Mouse (Mus musculus) liver, adult 2 months (tissue): ENCODE data around the gene Akap10. TPM values are rescaled to one million over a fixed set of nuclear protein-coding genes. Genes with fewer than 3 reads are reported as not detected.

Source experiments
- DNase-seq: peaks from one replicate; pipeline ENCODE4 v3.0.0-alpha.2; 2011; ENCODE audit warnings: low read depth, low spot score; ENCODE audit errors: extremely low read depth
- H3K27ac ChIP-seq: fragments of 200-500 bp; replicated peaks from 2 replicates; pipeline ENCODE4 v1.5.1; 2012; ENCODE audit warnings: low read depth, mild to moderate bottlenecking, control low read depth, inconsistent platforms, low read length; ENCODE audit not compliant: insufficient read depth
- H3K27me3 ChIP-seq: fragments of 200-500 bp; 2 replicates; pipeline ENCODE4 v1.6.1; 2012; ENCODE audit warnings: mild to moderate bottlenecking, moderate library complexity, low read length, inconsistent platforms; ENCODE audit not compliant: control insufficient read depth, insufficient read depth
- H3K36me3 ChIP-seq: fragments of 200-500 bp; 2 replicates; pipeline ENCODE4 v1.6.1; 2012; ENCODE audit warnings: low read length, inconsistent platforms; ENCODE audit not compliant: control insufficient read depth, insufficient read depth
- H3K4me1 ChIP-seq: fragments of 200-500 bp; 2 replicates; pipeline ENCODE4 v1.6.1; 2011; ENCODE audit warnings: low read length; ENCODE audit not compliant: control insufficient read depth, insufficient read depth
- H3K4me3 ChIP-seq: fragments of 200-500 bp; 2 replicates; pipeline ENCODE4 v1.5.1; 2011; ENCODE audit warnings: low read depth, mild to moderate bottlenecking, control low read depth, low read length, moderate library complexity; ENCODE audit not compliant: insufficient read depth
- H3K79me2 ChIP-seq: fragments of 200-500 bp; 2 replicates; pipeline ENCODE4 v1.6.1; 2012; ENCODE audit warnings: inconsistent platforms, mild to moderate bottlenecking, low read length, moderate library complexity; ENCODE audit not compliant: control insufficient read depth, insufficient read depth
- H3K9ac ChIP-seq: fragments of 200-500 bp; 2 replicates; pipeline ENCODE4 v1.6.1; 2012; ENCODE audit warnings: low read depth, mild to moderate bottlenecking, control low read depth, inconsistent platforms, low read length
- CTCF ChIP-seq: fragments of 200-500 bp; IDR thresholded peaks from 2 replicates; pipeline ENCODE4 v1.5.1; 2011; ENCODE audit warnings: low read depth, low read length, control low read depth
- POLR2A ChIP-seq: fragments of 200-500 bp; IDR thresholded peaks from 2 replicates; pipeline ENCODE4 v1.6.1; 2011; ENCODE audit warnings: low read length, control low read depth; ENCODE audit not compliant: insufficient read depth; ENCODE audit errors: extremely low read depth
- WGBS: fragments of 180-500 bp; shearing (Covaris S2); methylation state at CpG from one replicate; pipeline ENCODE4 v1.1.7; 2018; 5-methylcytosine and 5-hydroxymethylcytosine counted together
- polyA plus RNA-seq: library from polyadenylated mRNA; depleted of rRNA; stranded (reverse); fragments of >200 nt; gene quantifications from 2 replicates; pipeline ENCODE4 v1.2.3, GENCODE M21; 2012
- total RNA-seq: library from RNA; depleted of rRNA; stranded (reverse); fragments of >200 nt; gene quantifications from 2 replicates; pipeline ENCODE4 v1.2.3, GENCODE M21; 2014

Akap10 gene
- total and polyA plus RNA-seq, 2 experiments = 4.6 to 8.7 TPM

- 91% methylated on average over 4 of the region's 4 CpGs for WGBS
- H3K27ac ChIP-seq = no peak overlapping the region
- no peak for DNase-seq
- H3K4me3 ChIP-seq = no peak overlapping the region
- TF ChIP-seq POLR2A (no peak), CTCF (no peak)
- H3K27me3 ChIP-seq = no peaks in the 10 kb centered on the region
- H3K9ac ChIP-seq = no peak overlapping the region
- no peaks in the 10 kb centered on the region for H3K4me1 ChIP-seq
- no peaks in the 10 kb centered on the region for H3K36me3 ChIP-seq
- H3K79me2 ChIP-seq = no peaks in the 10 kb centered on the region
These were observed 16.6 kb upstream of the Akap10 start for GRCm38 (mm10) chr11:61946608-61947007.

- no peak overlapping the region for H3K4me3 ChIP-seq
- TF ChIP-seq POLR2A (no peak), CTCF (no peak)
- no peak for DNase-seq
- H3K36me3 ChIP-seq = no peaks in the 10 kb centered on the region
- no peaks in the 10 kb centered on the region for H3K27me3 ChIP-seq
- no peak overlapping the region for H3K9ac ChIP-seq
- H3K79me2 ChIP-seq = no peaks in the 10 kb centered on the region
- H3K4me1 ChIP-seq = no peaks in the 10 kb centered on the region
- 82% methylated on average over 9 of the region's 9 CpGs for WGBS
- no peak overlapping the region for H3K27ac ChIP-seq
These were observed 14.4 kb upstream of the Akap10 start for GRCm38 (mm10) chr11:61944417-61944816.

GRCm38 (mm10) chr11:61942903-61943302 lies 12.9 kb upstream of the Akap10 start:
- Histone ChIP-seq H3K9ac (no peak overlapping the region), H3K27me3 (no peaks in the 10 kb centered on the region), H3K4me1 (no peaks in the 10 kb centered on the region), H3K4me3 (no peak overlapping the region), H3K27ac (no peak overlapping the region), H3K36me3 (no peaks in the 10 kb centered on the region), H3K79me2 (no peaks in the 10 kb centered on the region)
- WGBS = 81% methylated on average over 2 of the region's 2 CpGs
- TF ChIP-seq CTCF = no peak
- DNase-seq = no peak

- Histone ChIP-seq H3K4me3 (no peak overlapping the region), H3K79me2 (no peaks in the 10 kb centered on the region), H3K27me3 (no peaks in the 10 kb centered on the region), H3K27ac (no peak overlapping the region), H3K36me3 (no peaks in the 10 kb centered on the region), H3K9ac (no peak overlapping the region), H3K4me1 (no peaks in the 10 kb centered on the region)
- no peak for TF ChIP-seq CTCF
- no peak for TF ChIP-seq POLR2A
- 100% methylated on average over 1 of the region's 1 CpGs for WGBS
- DNase-seq = no peak
These were observed 7.7 kb upstream of the Akap10 start for GRCm38 (mm10) chr11:61937761-61938160.

GRCm38 (mm10) chr11:61930640-61931586 lies 861 bp upstream of the Akap10 start:
- Histone ChIP-seq H3K27ac (peak overlapping the region; percentile 94), H3K27me3 (no peaks in the 10 kb centered on the region), H3K4me3 (peak overlapping the region; percentile 86), H3K9ac (peak overlapping the region; percentile 86), H3K4me1 (peaks cover 12% of the 10 kb centered on the region), H3K79me2 (peaks cover 15% of the 10 kb centered on the region; the same call in 1 of the 2 replicates), H3K36me3 (peaks cover 2% of the 10 kb centered on the region; the same call in 1 of the 2 replicates)
- TF ChIP-seq CTCF (no peak), POLR2A (no peak)
- peak; percentile 71 for DNase-seq
- WGBS = 11% methylated on average over 11 of the region's 11 CpGs
